Mouse (Mus musculus): ENCODE results near the gene Znhit6. TPM values are rescaled to one million over a fixed set of nuclear protein-coding genes. Genes with fewer than 3 reads are reported as not detected.
A peak's percentile ranks its signal among the peaks of the same experiment; 100 is the strongest.

Gene Znhit6
- total RNA-seq (2022) = 10 to 100 TPM; 12.3 to 18.3 (median 13.4) TPM

GRCm38 (mm10) chr3:145575743-145576481 lies at the start of gene Znhit6:
Znhit6 (plus strand) TSS chr3:145576205.
- peak; percentile 93 for DNase-seq (ENCODE audit: low spot score)

GRCm38 (mm10) chr3:145537870-145538269 lies 38.1 kb upstream of the Znhit6 start:
- DNase-seq (ENCODE audit: low spot score) = no peak

GRCm38 (mm10) chr3:145548441-145549415 lies 27.3 kb upstream of the Znhit6 start:
- no peak for DNase-seq (ENCODE audit: low spot score)

- no peak for DNase-seq (ENCODE audit: low spot score)
These were observed 25.8 kb upstream of the Znhit6 start for GRCm38 (mm10) chr3:145550216-145550615.

GRCm38 (mm10) chr3:145554388-145554787 lies 21.6 kb upstream of the Znhit6 start:
- no peak for DNase-seq (ENCODE audit: low spot score)

- no peak for DNase-seq (ENCODE audit: low spot score)
These were observed 19.8 kb upstream of the Znhit6 start for GRCm38 (mm10) chr3:145556206-145556605.

GRCm38 (mm10) chr3:145559675-145560074 lies 16.3 kb upstream of the Znhit6 start:
- DNase-seq (ENCODE audit: low spot score) = no peak

GRCm38 (mm10) chr3:145560117-145560516 lies 15.9 kb upstream of the Znhit6 start:
- no peak for DNase-seq (ENCODE audit: low spot score)

- DNase-seq (ENCODE audit: low spot score) = no peak
These were observed 1.5 kb upstream of the Znhit6 start for GRCm38 (mm10) chr3:145574468-145574867.

GRCm38 (mm10) chr3:145575340-145575739 lies 665 bp upstream of the Znhit6 start:
- DNase-seq (ENCODE audit: low spot score) = no peak

GRCm38 (mm10) chr3:145576482-145576822 lies 447 bp downstream of the Znhit6 start:
- no peak for DNase-seq (ENCODE audit: low spot score)

- no peak for DNase-seq (ENCODE audit: low spot score)
These were observed 871 bp downstream of the Znhit6 start for GRCm38 (mm10) chr3:145576876-145577275.

GRCm38 (mm10) chr3:145583043-145583442 lies 7.0 kb downstream of the Znhit6 start:
- DNase-seq (ENCODE audit: low spot score) = no peak

GRCm38 (mm10) chr3:145583522-145584200 lies 7.7 kb downstream of the Znhit6 start:
- no peak for DNase-seq (ENCODE audit: low spot score)

- DNase-seq (ENCODE audit: low spot score) = no peak
These were observed 14.6 kb downstream of the Znhit6 start for GRCm38 (mm10) chr3:145590562-145590961.

- DNase-seq (ENCODE audit: low spot score) = no peak
These were observed 16.0 kb downstream of the Znhit6 start for GRCm38 (mm10) chr3:145591841-145592542.

GRCm38 (mm10) chr3:145595354-145595753 lies 19.3 kb downstream of the Znhit6 start:
- no peak for DNase-seq (ENCODE audit: low spot score)

GRCm38 (mm10) chr3:145599059-145599458 lies 23.1 kb downstream of the Znhit6 start:
- no peak for DNase-seq (ENCODE audit: low spot score)

GRCm38 (mm10) chr3:145600801-145601200 lies 24.8 kb downstream of the Znhit6 start:
- no peak for DNase-seq (ENCODE audit: low spot score)

GRCm38 (mm10) chr3:145601345-145601744 lies 25.3 kb downstream of the Znhit6 start:
- no peak for DNase-seq (ENCODE audit: low spot score)

- no peak for DNase-seq (ENCODE audit: low spot score)
These were observed 26.6 kb downstream of the Znhit6 start for GRCm38 (mm10) chr3:145602410-145603206.
